Mouse (Mus musculus) B cell, adult 2 months (primary cell): ENCODE measurements at regions not wholly inside any gene's neighbourhood (a gene's known extent, or its start where the extent isn't known, plus 50 kb on each side); places are given as distances from the start of the nearest gene placed in this dataset.

Experiments used
- DNase-seq, 2 experiments: peaks; one replicate each; pipeline ENCODE4 v3.0.0; 2022

- DNase-seq, result no peak
These were observed 197.7 kb upstream of the Gmds start for GRCm38 (mm10) chr13:32536241-32536640.

GRCm38 (mm10) chr13:32535602-32536001 lies 197.1 kb upstream of the Gmds start:
- DNase-seq, result no peak

GRCm38 (mm10) chr13:32530926-32531512 lies 192.5 kb upstream of the Gmds start:
- DNase-seq, result no peak

- DNase-seq, result no peak
These were observed 180.2 kb upstream of the Gmds start for GRCm38 (mm10) chr13:32518611-32519344.

- no peak for DNase-seq
These were observed 179.0 kb upstream of the Gmds start for GRCm38 (mm10) chr13:32517514-32517913.

- no peak for DNase-seq
These were observed 170.9 kb upstream of the Gmds start for GRCm38 (mm10) chr13:32509231-32510023.

GRCm38 (mm10) chr13:32508447-32508846 lies 169.9 kb upstream of the Gmds start:
- DNase-seq, result no peak

- DNase-seq, result no peak
These were observed 169.3 kb upstream of the Gmds start for GRCm38 (mm10) chr13:32507825-32508224.

- DNase-seq, result no peak
These were observed 159.8 kb upstream of the Gmds start for GRCm38 (mm10) chr13:32498205-32498790.

- DNase-seq, result no peak
These were observed 157.7 kb upstream of the Gmds start for GRCm38 (mm10) chr13:32496263-32496662.

- DNase-seq, result no peak
These were observed 156.5 kb upstream of the Gmds start for GRCm38 (mm10) chr13:32495063-32495462.

GRCm38 (mm10) chr13:32493806-32494205 lies 155.3 kb upstream of the Gmds start:
- DNase-seq, result no peak

- peak; percentile 4 to 14 for DNase-seq
These were observed 154.8 kb upstream of the Gmds start for GRCm38 (mm10) chr13:32493309-32493708.

GRCm38 (mm10) chr13:32492566-32492965 lies 154.0 kb upstream of the Gmds start:
- no peak for DNase-seq

- DNase-seq, result no peak
These were observed 143.0 kb upstream of the Gmds start for GRCm38 (mm10) chr13:32481444-32482058.

- DNase-seq, result no peak
These were observed 141.5 kb upstream of the Gmds start for GRCm38 (mm10) chr13:32480029-32480428.

GRCm38 (mm10) chr13:32479118-32479818 lies 140.7 kb upstream of the Gmds start:
- no peak for DNase-seq

- DNase-seq, result no peak
These were observed 127.2 kb upstream of the Gmds start for GRCm38 (mm10) chr13:32465787-32466186.

GRCm38 (mm10) chr13:32465041-32465682 lies 126.6 kb upstream of the Gmds start:
- DNase-seq, result no peak

GRCm38 (mm10) chr13:32454419-32455146 lies 116.0 kb upstream of the Gmds start:
- no peak for DNase-seq
